Mouse (Mus musculus): ENCODE results near the gene Fam163a. TPM values are rescaled to one million over a fixed set of nuclear protein-coding genes. Genes with fewer than 3 reads are reported as not detected.

Gene Fam163a
- polyA plus RNA-seq, 1 experiment from 2014 or later: 1.8 TPM

DNA sequence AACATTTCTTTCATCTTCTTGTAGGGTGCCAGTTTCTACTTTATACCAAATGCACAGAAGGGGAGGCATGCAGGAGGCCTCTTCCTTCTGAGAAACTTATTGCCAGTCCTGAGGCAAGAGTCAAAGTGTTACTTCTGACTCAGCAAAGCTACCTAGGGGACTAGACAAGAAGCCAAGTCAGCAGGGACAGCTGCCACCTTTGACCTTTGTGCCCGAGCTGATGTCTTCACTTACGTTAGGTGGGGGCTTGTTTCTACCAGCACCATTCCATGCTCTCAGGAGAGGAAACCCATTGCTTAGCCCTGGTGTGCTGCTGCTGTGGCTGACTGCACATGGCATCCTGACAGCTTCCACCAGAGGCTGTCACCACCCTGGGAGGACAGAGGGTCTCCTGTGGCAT, 16.5 kb upstream of the Fam163a start:
- no peak overlapping the region for H3K9ac ChIP-seq
- H3K4me3 ChIP-seq: no peak overlapping the region
- no peak overlapping the region for H3K4me2 ChIP-seq (replicated peaks)
- no peaks in the 10 kb centered on the region for H3K27me3 ChIP-seq
- no peaks in the 10 kb centered on the region for H3K4me1 ChIP-seq
- H3K27ac ChIP-seq: no peak overlapping the region
- no peaks in the 10 kb centered on the region for H3K9me3 ChIP-seq
- WGBS: 29% methylated on average over 2 of the region's 2 CpGs
- no peaks in the 10 kb centered on the region for H3K36me3 ChIP-seq
- no peak for ATAC-seq (ENCODE audit: insufficient number of reproducible peaks, insufficient read depth, low FRiP score, low TSS enrichment)

DNA sequence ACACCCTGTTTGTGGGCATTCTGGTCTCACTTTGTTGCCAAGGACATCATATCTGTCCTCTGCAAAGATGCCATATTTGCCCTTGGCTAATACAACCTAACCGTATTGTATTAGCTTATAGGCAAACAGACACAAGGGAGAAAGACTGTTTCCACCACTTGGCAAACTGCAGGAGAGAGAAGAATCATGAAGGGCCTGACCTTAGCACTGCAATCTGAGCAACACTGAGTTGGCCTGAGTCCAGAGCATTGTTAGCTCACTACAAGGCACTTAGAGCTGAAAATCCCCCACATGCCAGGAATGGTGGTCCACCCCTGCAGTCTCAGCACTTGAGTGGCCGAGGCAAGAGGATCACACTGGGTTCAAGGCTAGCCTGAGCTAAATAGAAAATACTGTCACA, 13.7 kb upstream of the Fam163a start:
- Histone ChIP-seq H3K9ac (no peak overlapping the region), H3K36me3 (no peaks in the 10 kb centered on the region), H3K4me2 (replicated peaks) (no peak overlapping the region), H3K4me3 (no peak overlapping the region), H3K9me3 (no peaks in the 10 kb centered on the region), H3K27me3 (no peaks in the 10 kb centered on the region), H3K27ac (no peak overlapping the region), H3K4me1 (no peaks in the 10 kb centered on the region)
- WGBS: 85% methylated on average over 2 of the region's 2 CpGs
- ATAC-seq (ENCODE audit: insufficient number of reproducible peaks, insufficient read depth, low FRiP score, low TSS enrichment): no peak

GRCm38 (mm10) chr1:156217941-156218340, 13.1 kb upstream of the Fam163a start:
- Histone ChIP-seq H3K27me3 (no peaks in the 10 kb centered on the region), H3K4me3 (no peak overlapping the region), H3K27ac (no peak overlapping the region), H3K9ac (no peak overlapping the region), H3K4me2 (replicated peaks) (no peak overlapping the region), H3K9me3 (no peaks in the 10 kb centered on the region), H3K36me3 (no peaks in the 10 kb centered on the region), H3K4me1 (no peaks in the 10 kb centered on the region)
- no peak for ATAC-seq (ENCODE audit: insufficient number of reproducible peaks, insufficient read depth, low FRiP score, low TSS enrichment)
- WGBS: 79% methylated on average over 8 of the region's 8 CpGs

- Histone ChIP-seq H3K9me3 (no peaks in the 10 kb centered on the region), H3K4me3 (no peak overlapping the region), H3K4me1 (no peaks in the 10 kb centered on the region), H3K27me3 (no peaks in the 10 kb centered on the region), H3K4me2 (replicated peaks) (no peak overlapping the region), H3K36me3 (no peaks in the 10 kb centered on the region), H3K9ac (no peak overlapping the region), H3K27ac (no peak overlapping the region)
- ATAC-seq (ENCODE audit: insufficient number of reproducible peaks, insufficient read depth, low FRiP score, low TSS enrichment): no peak
- 46% methylated on average over 3 of the region's 3 CpGs for WGBS
Measured at GRCm38 (mm10) chr1:156217393-156217792, 12.6 kb upstream of the Fam163a start.

GRCm38 (mm10) chr1:156216249-156216648, 11.4 kb upstream of the Fam163a start:
- Histone ChIP-seq H3K4me3 (no peak overlapping the region), H3K4me1 (no peaks in the 10 kb centered on the region), H3K9ac (no peak overlapping the region), H3K27ac (no peak overlapping the region), H3K4me2 (replicated peaks) (no peak overlapping the region), H3K27me3 (no peaks in the 10 kb centered on the region), H3K9me3 (no peaks in the 10 kb centered on the region), H3K36me3 (no peaks in the 10 kb centered on the region)
- WGBS: 75% methylated on average over 4 of the region's 4 CpGs
- ATAC-seq (ENCODE audit: insufficient number of reproducible peaks, insufficient read depth, low FRiP score, low TSS enrichment): no peak

- WGBS: 74% methylated on average over 8 of the region's 8 CpGs
- no peak overlapping the region for H3K9ac ChIP-seq
- H3K4me2 ChIP-seq (replicated peaks): no peak overlapping the region
- no peak overlapping the region for H3K4me3 ChIP-seq
- no peaks in the 10 kb centered on the region for H3K9me3 ChIP-seq
- H3K36me3 ChIP-seq: no peaks in the 10 kb centered on the region
- H3K4me1 ChIP-seq: no peaks in the 10 kb centered on the region
- H3K27me3 ChIP-seq: no peaks in the 10 kb centered on the region
- no peak for ATAC-seq (ENCODE audit: insufficient number of reproducible peaks, insufficient read depth, low FRiP score, low TSS enrichment)
- H3K27ac ChIP-seq: no peak overlapping the region
Measured at GRCm38 (mm10) chr1:156214651-156215050, 9.8 kb upstream of the Fam163a start.

GRCm38 (mm10) chr1:156212923-156213322, 8.1 kb upstream of the Fam163a start:
- WGBS: 93% methylated on average over 5 of the region's 5 CpGs
- H3K4me1 ChIP-seq: no peaks in the 10 kb centered on the region
- H3K9ac ChIP-seq: no peak overlapping the region
- no peaks in the 10 kb centered on the region for H3K27me3 ChIP-seq
- H3K27ac ChIP-seq: no peak overlapping the region
- no peaks in the 10 kb centered on the region for H3K36me3 ChIP-seq
- ATAC-seq (ENCODE audit: insufficient number of reproducible peaks, insufficient read depth, low FRiP score, low TSS enrichment): no peak
- no peak overlapping the region for H3K4me2 ChIP-seq (replicated peaks)
- no peaks in the 10 kb centered on the region for H3K9me3 ChIP-seq
- no peak overlapping the region for H3K4me3 ChIP-seq

DNA sequence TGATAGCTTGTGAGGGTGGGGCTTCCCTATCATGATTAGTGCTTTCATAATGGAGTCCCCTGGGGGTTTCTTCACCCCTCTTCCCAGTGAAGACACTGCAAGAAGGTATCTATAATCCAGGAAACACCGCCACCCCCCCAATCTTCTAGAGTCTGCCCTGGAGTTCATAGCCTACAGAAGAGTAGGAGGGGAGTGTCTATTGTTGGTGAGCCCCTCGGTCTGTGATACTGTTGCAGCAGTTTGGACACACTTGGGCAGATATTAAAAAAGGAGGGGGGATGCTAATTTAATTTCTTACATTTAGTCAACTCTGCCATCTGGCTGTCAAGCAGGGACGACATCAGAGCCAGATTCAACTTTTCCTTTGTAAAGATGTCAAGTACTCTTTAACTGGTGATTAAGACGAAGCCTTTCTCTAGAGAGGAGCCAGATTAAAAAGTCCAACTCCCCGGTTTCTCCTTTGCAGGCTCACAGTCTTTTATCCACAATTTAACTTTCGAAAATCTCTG, 7.0 kb upstream of the Fam163a start:
- Histone ChIP-seq H3K4me2 (replicated peaks) (no peak overlapping the region), H3K4me3 (no peak overlapping the region), H3K27me3 (peaks cover 7% of the 10 kb centered on the region), H3K9ac (no peak overlapping the region), H3K4me1 (no peaks in the 10 kb centered on the region), H3K9me3 (no peaks in the 10 kb centered on the region), H3K27ac (no peak overlapping the region), H3K36me3 (no peaks in the 10 kb centered on the region)
- WGBS: 56% methylated on average over 6 of the region's 6 CpGs
- ATAC-seq (ENCODE audit: insufficient number of reproducible peaks, insufficient read depth, low FRiP score, low TSS enrichment): no peak

DNA sequence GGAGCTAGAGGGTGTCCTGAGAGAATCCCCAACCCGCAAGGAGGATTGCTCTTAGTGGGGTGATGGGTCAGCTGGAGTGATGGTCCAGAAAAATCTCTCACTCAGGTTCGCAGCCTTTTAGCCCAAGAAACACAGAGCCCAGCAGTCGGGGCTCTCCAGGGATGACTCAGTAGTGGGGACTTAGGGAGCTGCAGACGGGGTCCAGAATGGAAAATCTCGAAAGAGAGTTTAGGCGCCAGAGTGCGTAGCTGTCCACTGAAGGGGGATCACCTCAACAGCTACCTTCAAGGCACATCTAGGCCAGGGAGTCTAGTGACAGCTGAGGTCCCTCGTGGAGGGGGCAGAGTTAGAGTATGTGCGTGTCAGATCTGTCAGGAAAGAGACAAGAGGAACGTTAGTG, 338 bp upstream of the Fam163a start:
- Histone ChIP-seq H3K4me2 (replicated peaks) (peak overlapping the region; percentile 63), H3K36me3 (no peaks in the 10 kb centered on the region), H3K4me3 (peak overlapping the region; percentile 41), H3K27me3 (peaks cover 56% of the 10 kb centered on the region), H3K9me3 (no peaks in the 10 kb centered on the region), H3K27ac (no peak overlapping the region), H3K4me1 (peaks cover 13% of the 10 kb centered on the region), H3K9ac (peak overlapping the region; percentile 44; the same call in 1 of the 2 replicates)
- no peak for ATAC-seq (ENCODE audit: insufficient number of reproducible peaks, insufficient read depth, low FRiP score, low TSS enrichment)
- WGBS: 11% methylated on average over 10 of the region's 10 CpGs

- peak overlapping the region; percentile 63 for H3K4me2 ChIP-seq (replicated peaks)
- 4% methylated on average over 18 of the region's 18 CpGs for WGBS
- ATAC-seq (ENCODE audit: insufficient number of reproducible peaks, insufficient read depth, low FRiP score, low TSS enrichment): no peak
Measured at GRCm38 (mm10) chr1:156203961-156204655, 718 bp downstream of the Fam163a start.

DNA sequence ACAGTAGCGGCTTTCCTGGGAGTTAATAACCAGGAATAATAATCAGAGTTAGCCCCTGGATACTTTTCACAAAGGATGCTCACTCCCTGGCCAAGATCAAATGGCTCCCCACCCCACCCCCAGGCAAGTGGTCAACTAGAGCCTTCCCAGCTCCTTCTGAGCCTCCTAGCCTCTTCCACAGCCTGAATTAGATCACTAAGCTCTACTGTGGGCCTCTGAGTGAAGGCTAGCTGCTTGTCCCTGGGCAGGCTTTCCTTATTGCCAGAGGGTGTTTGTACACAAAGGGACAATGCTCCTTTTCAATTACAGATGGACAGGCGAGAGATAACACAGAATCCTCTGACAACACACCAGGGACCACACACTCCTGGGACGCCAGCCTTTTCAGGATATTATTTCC, 2.2 kb downstream of the Fam163a start:
- Histone ChIP-seq H3K4me3 (no peak overlapping the region), H3K9ac (no peak overlapping the region), H3K36me3 (no peaks in the 10 kb centered on the region), H3K4me2 (replicated peaks) (no peak overlapping the region), H3K9me3 (no peaks in the 10 kb centered on the region), H3K27ac (no peak overlapping the region), H3K4me1 (peaks cover 13% of the 10 kb centered on the region), H3K27me3 (peaks cover 56% of the 10 kb centered on the region)
- ATAC-seq (ENCODE audit: insufficient number of reproducible peaks, insufficient read depth, low FRiP score, low TSS enrichment): no peak
- 19% methylated on average over 3 of the region's 3 CpGs for WGBS

More at GRCm38 (mm10) chr1:156203961-156204655, 718 bp downstream of the Fam163a start:
- Histone ChIP-seq H3K27me3 (peaks cover 56% of the 10 kb centered on the region), H3K36me3 (no peaks in the 10 kb centered on the region), H3K27ac (no peak overlapping the region), H3K4me3 (peak overlapping the region; percentile 41), H3K9me3 (no peaks in the 10 kb centered on the region), H3K9ac (peak overlapping the region; percentile 44; the same call in 1 of the 2 replicates), H3K4me1 (peaks cover 13% of the 10 kb centered on the region)

DNA sequence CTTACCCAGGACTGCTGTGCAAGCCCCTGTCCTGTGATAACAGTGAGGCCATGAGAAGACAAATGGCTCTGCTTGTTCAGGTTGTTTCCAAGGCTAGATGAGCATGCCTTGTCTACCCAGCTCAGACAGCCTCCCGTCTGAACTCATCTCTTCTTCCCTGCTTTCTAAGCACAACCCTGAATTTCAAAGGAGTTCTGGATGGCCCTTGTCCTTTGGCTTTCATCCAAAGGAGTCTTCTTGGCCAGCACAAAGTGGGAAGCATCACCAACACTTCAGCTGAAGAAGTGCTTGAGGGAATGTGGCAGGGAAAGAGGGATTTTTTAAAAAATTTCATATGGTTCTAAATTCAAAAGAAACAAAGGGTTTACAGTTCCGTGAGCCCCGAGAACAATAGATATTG, 3.8 kb downstream of the Fam163a start:
- Histone ChIP-seq H3K4me1 (peaks cover 13% of the 10 kb centered on the region), H3K9me3 (no peaks in the 10 kb centered on the region), H3K9ac (no peak overlapping the region), H3K36me3 (no peaks in the 10 kb centered on the region), H3K27ac (no peak overlapping the region), H3K4me3 (no peak overlapping the region), H3K27me3 (peaks cover 43% of the 10 kb centered on the region), H3K4me2 (replicated peaks) (no peak overlapping the region)
- WGBS: 82% methylated on average over 3 of the region's 3 CpGs
- ATAC-seq (ENCODE audit: insufficient number of reproducible peaks, insufficient read depth, low FRiP score, low TSS enrichment): no peak

Measured in embryonic facial prominence, embryonic 12.5 days (tissue).